Mouse (Mus musculus): Measurements from ENCODE around the gene Depp1. TPM values are rescaled to one million over a fixed set of nuclear protein-coding genes. Genes with fewer than 3 reads are reported as not detected.
A peak's percentile ranks its signal among the peaks of the same experiment; 100 is the strongest.

Depp1 gene
- polyA plus RNA-seq, 1 experiment from 2014 or later, result 5.4 TPM

GRCm38 (mm10) chr6:116673471-116674282 lies 23.3 kb downstream of the Depp1 start, which contains the start of gene Rassf4:
Gene Rassf4, minus strand, starts transcription at chr6:116673952.
- H3K27me3 ChIP-seq (ENCODE audit: poor library complexity, severe bottlenecking), result peaks cover 48% of the 10 kb centered on the region
- H3K9me3 ChIP-seq, result no peaks in the 10 kb centered on the region
- no peaks in the 10 kb centered on the region for H3K36me3 ChIP-seq (replicated peaks)
- peaks cover 74% of the 10 kb centered on the region for H3K4me1 ChIP-seq
- WGBS, result 0% methylated on average over 44 of the region's 44 CpGs
- H3K4me3 ChIP-seq, result peak within 1 kb of the TSS; percentile 55
- H3K27ac ChIP-seq, result peak within 1 kb of the TSS; percentile 90
- DNase-seq (ENCODE audit: extremely low spot score, low spot score), result peak; percentile 95

- peak overlapping the region; percentile 55 for H3K4me3 ChIP-seq
- no peaks in the 10 kb centered on the region for H3K9me3 ChIP-seq
- peaks cover 67% of the 10 kb centered on the region for H3K4me1 ChIP-seq
- H3K27me3 ChIP-seq (ENCODE audit: poor library complexity, severe bottlenecking), result peaks cover 44% of the 10 kb centered on the region
- DNase-seq (ENCODE audit: extremely low spot score, low spot score), result no peak
- WGBS, result 24% methylated on average over 16 of the region's 16 CpGs
- H3K36me3 ChIP-seq (replicated peaks), result no peaks in the 10 kb centered on the region
- peak overlapping the region; percentile 90 for H3K27ac ChIP-seq
Measured at GRCm38 (mm10) chr6:116674283-116674886, 24.0 kb downstream of the Depp1 start.

DNA sequence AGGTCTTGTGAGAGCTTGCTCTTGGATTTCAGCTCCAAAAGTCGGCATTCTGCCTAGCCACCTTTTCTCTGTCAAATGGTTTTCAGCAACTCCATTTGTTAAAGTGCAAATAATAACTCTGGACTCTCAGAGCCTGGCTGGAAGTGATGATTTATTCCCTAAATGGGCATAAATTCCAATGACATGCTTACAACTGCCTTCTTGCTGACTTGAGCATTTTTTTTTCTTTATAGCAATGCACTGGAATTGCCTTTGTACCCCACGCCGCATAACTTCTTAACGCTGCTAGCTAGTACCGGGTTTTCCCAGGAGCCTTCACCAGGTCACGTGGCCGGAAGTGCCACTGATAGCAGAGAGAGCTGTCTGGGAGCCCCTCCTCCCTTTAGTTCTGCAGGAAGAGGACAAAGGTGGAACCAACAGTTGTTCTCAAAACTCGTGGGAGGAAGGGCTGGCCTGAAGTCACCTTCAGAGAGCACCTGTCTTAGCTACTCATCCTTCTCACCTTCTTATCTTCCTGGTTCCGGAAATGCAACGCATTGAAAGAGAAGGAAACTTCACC lies 26.0 kb downstream of the Depp1 start:
- WGBS, result 84% methylated on average over 10 of the region's 10 CpGs
- H3K27ac ChIP-seq, result no peak overlapping the region
- no peak overlapping the region for H3K4me3 ChIP-seq
- no peaks in the 10 kb centered on the region for H3K9me3 ChIP-seq
- peaks cover 46% of the 10 kb centered on the region for H3K4me1 ChIP-seq
- peaks cover 25% of the 10 kb centered on the region for H3K27me3 ChIP-seq (ENCODE audit: poor library complexity, severe bottlenecking)
- no peak for DNase-seq (ENCODE audit: extremely low spot score, low spot score)
- H3K36me3 ChIP-seq (replicated peaks), result no peaks in the 10 kb centered on the region

GRCm38 (mm10) chr6:116677321-116677720 lies 26.9 kb downstream of the Depp1 start:
- Histone ChIP-seq H3K9me3 (no peaks in the 10 kb centered on the region), H3K27me3 (ENCODE audit: poor library complexity, severe bottlenecking) (peaks cover 17% of the 10 kb centered on the region), H3K27ac (no peak overlapping the region), H3K36me3 (replicated peaks) (no peaks in the 10 kb centered on the region), H3K4me3 (no peak overlapping the region), H3K4me1 (peaks cover 38% of the 10 kb centered on the region)
- DNase-seq (ENCODE audit: extremely low spot score, low spot score), result no peak
- 56% methylated on average over 6 of the region's 6 CpGs for WGBS

DNA sequence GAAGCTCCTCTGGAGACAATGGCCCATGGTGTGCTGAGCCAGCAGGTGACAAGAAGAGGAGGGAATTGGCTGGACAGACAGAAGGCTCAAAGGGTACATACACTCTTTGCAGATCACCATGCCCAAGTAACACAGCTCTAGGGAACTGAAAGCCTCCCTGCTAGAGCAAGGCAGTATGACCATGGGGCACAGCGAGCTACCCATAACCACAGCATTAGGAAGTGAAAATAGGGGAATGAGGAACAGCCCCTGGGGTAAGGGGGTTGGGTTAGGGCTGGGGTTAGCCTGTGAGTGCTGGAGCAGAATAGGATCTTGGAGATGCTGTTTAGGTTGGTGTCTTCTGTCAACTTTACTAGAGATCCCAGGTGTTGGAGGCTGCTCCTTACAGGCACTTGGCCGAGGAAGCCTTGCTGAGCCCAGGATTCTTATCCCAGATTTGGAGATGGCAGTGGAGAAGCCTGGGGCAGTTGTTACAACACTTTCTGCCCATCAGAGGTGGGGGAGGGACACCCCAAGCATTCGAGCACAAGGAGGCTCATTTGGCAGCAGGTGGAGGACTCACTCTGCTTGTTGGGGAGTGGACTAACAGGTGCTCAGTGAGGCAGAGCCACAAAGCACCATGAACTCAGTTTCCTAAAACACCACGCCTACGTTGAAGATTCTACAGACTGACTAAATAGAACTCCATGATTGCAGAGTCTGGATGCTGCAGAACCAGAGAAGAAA lies 29.3 kb downstream of the Depp1 start:
- H3K4me1 ChIP-seq, result peaks cover 15% of the 10 kb centered on the region
- 80% methylated on average over 5 of the region's 5 CpGs for WGBS
- no peaks in the 10 kb centered on the region for H3K36me3 ChIP-seq (replicated peaks)
- no peak for DNase-seq (ENCODE audit: extremely low spot score, low spot score)
- H3K4me3 ChIP-seq, result no peak overlapping the region
- no peaks in the 10 kb centered on the region for H3K9me3 ChIP-seq
- H3K27ac ChIP-seq, result no peak overlapping the region
- H3K27me3 ChIP-seq (ENCODE audit: poor library complexity, severe bottlenecking), result peaks cover 6% of the 10 kb centered on the region

DNA sequence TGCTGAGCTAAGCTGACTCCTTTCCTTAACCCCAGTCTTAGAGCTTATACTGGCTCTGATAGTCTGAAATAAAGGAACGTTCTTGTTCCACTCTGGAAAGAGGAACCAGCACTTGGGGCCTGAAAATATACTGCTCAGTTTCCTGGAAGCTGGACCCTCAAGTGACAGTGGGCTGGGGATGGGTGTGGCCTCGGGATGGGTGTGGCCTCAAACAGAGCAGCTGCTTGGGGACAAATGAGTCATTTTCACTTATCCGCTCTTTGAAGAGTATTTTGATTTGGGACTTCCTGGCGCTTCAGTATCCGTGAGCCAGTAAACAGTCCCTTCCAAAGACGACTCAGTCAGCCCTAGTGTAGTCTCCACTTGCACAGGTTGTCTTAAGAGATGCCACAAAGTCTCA lies 31.9 kb downstream of the Depp1 start:
- Histone ChIP-seq H3K4me3 (no peak overlapping the region), H3K27ac (no peak overlapping the region), H3K4me1 (peaks cover 6% of the 10 kb centered on the region), H3K36me3 (replicated peaks) (no peaks in the 10 kb centered on the region), H3K9me3 (no peaks in the 10 kb centered on the region), H3K27me3 (ENCODE audit: poor library complexity, severe bottlenecking) (no peaks in the 10 kb centered on the region)
- 64% methylated on average over 6 of the region's 6 CpGs for WGBS
- no peak for DNase-seq (ENCODE audit: extremely low spot score, low spot score)

- no peak for DNase-seq (ENCODE audit: extremely low spot score, low spot score)
- H3K9me3 ChIP-seq, result no peaks in the 10 kb centered on the region
- no peaks in the 10 kb centered on the region for H3K36me3 ChIP-seq (replicated peaks)
- H3K4me1 ChIP-seq, result no peaks in the 10 kb centered on the region
- no peak overlapping the region for H3K27ac ChIP-seq
- 87% methylated on average over 4 of the region's 4 CpGs for WGBS
- H3K4me3 ChIP-seq, result no peak overlapping the region
- no peaks in the 10 kb centered on the region for H3K27me3 ChIP-seq (ENCODE audit: poor library complexity, severe bottlenecking)
Measured at GRCm38 (mm10) chr6:116693639-116694038, 43.2 kb downstream of the Depp1 start.

DNA sequence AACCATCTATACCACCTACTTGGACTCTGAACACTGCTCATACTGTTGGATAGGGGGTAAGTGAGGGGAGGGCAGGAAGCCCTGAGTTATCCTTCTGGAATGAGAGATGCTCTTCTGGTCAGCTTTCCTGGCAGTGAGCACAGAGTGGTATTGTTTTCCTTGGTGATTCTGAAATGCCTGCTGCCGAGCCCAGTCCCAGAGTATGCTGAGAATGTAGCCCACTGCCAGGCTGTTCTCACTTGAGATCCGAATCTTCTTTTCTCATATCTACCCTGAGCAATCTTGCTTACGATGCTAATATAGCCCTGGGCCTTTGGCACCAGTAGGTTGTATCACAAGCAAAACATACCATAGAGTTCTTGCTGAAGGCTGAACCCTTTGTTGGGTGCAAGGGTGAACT lies 43.9 kb downstream of the Depp1 start:
- H3K27ac ChIP-seq, result no peak overlapping the region
- H3K4me3 ChIP-seq, result no peak overlapping the region
- no peaks in the 10 kb centered on the region for H3K4me1 ChIP-seq
- no peak for DNase-seq (ENCODE audit: extremely low spot score, low spot score)
- H3K27me3 ChIP-seq (ENCODE audit: poor library complexity, severe bottlenecking), result no peaks in the 10 kb centered on the region
- no peaks in the 10 kb centered on the region for H3K36me3 ChIP-seq (replicated peaks)
- H3K9me3 ChIP-seq, result no peaks in the 10 kb centered on the region
- 84% methylated on average over 3 of the region's 3 CpGs for WGBS

DNA sequence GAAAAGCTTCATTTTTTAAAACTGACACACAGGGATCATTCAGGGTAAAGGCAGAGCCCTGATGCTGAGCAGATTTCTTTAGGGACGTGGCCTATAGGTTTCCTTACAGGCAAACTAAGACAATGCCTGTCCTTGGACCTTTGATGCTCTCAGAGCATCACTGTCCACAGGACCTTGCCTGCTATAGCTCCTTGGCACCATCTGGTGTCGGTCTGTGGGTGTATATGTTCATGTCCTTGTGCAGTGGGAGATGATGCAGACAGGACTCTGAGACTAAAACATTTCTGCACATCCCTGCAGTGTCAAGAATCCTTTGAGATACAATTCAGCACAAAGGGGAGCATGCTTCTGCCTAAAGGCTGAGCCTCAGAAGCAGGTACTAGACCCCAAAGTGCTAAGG lies 47.0 kb downstream of the Depp1 start:
- H3K4me1 ChIP-seq, result no peaks in the 10 kb centered on the region
- no peak for DNase-seq (ENCODE audit: extremely low spot score, low spot score)
- H3K36me3 ChIP-seq (replicated peaks), result no peaks in the 10 kb centered on the region
- H3K27me3 ChIP-seq (ENCODE audit: poor library complexity, severe bottlenecking), result no peaks in the 10 kb centered on the region
- WGBS, result 55% methylated on average over 2 of the region's 2 CpGs
- no peaks in the 10 kb centered on the region for H3K9me3 ChIP-seq
- H3K27ac ChIP-seq, result no peak overlapping the region
- H3K4me3 ChIP-seq, result no peak overlapping the region

DNA sequence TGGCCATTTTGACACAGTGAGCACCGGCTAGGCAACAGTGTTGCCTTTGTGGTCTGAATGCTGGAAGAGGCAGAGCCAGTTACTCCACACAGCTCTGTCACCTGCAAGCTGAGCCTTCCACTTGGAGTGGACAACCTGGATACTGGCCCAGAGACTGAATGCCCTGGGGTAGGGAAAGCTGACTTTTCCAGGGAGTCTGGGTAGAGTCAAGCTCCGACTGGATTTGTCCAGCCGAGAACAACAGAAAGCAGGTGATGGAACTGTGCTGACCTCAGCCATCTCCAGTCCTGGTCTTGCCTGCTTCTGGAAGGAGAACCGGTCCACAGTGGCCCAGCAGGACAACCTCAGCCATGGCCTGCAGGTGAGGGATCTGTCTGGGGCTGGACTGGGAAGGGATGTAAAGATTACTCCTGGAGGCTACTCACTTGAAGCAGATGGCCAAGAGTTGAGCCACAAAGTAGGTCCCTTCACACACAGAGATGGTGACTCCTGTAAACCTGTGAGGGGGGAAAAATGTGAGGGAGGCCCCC lies 47.6 kb downstream of the Depp1 start:
- Histone ChIP-seq H3K9me3 (no peaks in the 10 kb centered on the region), H3K4me1 (no peaks in the 10 kb centered on the region), H3K4me3 (no peak overlapping the region), H3K27ac (no peak overlapping the region), H3K36me3 (replicated peaks) (no peaks in the 10 kb centered on the region), H3K27me3 (ENCODE audit: poor library complexity, severe bottlenecking) (no peaks in the 10 kb centered on the region)
- 92% methylated on average over 4 of the region's 4 CpGs for WGBS
- no peak for DNase-seq (ENCODE audit: extremely low spot score, low spot score)

GRCm38 (mm10) chr6:116700821-116701220 lies 50.4 kb downstream of the Depp1 start:
- no peak overlapping the region for H3K4me3 ChIP-seq
- no peak for DNase-seq (ENCODE audit: extremely low spot score, low spot score)
- no peaks in the 10 kb centered on the region for H3K36me3 ChIP-seq (replicated peaks)
- H3K9me3 ChIP-seq, result no peaks in the 10 kb centered on the region
- H3K4me1 ChIP-seq, result no peaks in the 10 kb centered on the region
- no peak overlapping the region for H3K27ac ChIP-seq
- H3K27me3 ChIP-seq (ENCODE audit: poor library complexity, severe bottlenecking), result no peaks in the 10 kb centered on the region
